Mouse (Mus musculus) fat pad, adult 2 months (tissue): ENCODE results near the gene Cxcl16.

Source experiments
- DNase-seq: peaks from one replicate; pipeline ENCODE4 v3.0.0-alpha.2; 2011; ENCODE audit warnings: low read depth, low spot score; ENCODE audit errors: extremely low read depth

The Cxcl16 gene

GRCm38 (mm10) chr11:70412591-70412990, 47.2 kb downstream of the Cxcl16 start:
- DNase-seq: no peak

GRCm38 (mm10) chr11:70410297-70410643, 49.5 kb downstream of the Cxcl16 start:
- no peak for DNase-seq

- no peak for DNase-seq
Observed at GRCm38 (mm10) chr11:70409594-70410296, 50.0 kb downstream of the Cxcl16 start, which contains the start of gene Pelp1. Gene Pelp1 (minus strand): TSS chr11:70410031.
